Mouse (Mus musculus): Measurements from ENCODE around the gene Htr1a.

Htr1a gene

GRCm38 (mm10) chr13:105443339-105443738 is at the start of gene Htr1a:
Htr1a (plus strand) TSS chr13:105443639.
- peak in 1 of 2 experiments; percentile 21 for DNase-seq (ENCODE audit: low spot score in 2 of 2)

GRCm38 (mm10) chr13:105411535-105412326 is 31.7 kb upstream of the Htr1a start:
- peak; percentile 86 to 92 for DNase-seq (ENCODE audit: low spot score in 2 of 2)

DNA sequence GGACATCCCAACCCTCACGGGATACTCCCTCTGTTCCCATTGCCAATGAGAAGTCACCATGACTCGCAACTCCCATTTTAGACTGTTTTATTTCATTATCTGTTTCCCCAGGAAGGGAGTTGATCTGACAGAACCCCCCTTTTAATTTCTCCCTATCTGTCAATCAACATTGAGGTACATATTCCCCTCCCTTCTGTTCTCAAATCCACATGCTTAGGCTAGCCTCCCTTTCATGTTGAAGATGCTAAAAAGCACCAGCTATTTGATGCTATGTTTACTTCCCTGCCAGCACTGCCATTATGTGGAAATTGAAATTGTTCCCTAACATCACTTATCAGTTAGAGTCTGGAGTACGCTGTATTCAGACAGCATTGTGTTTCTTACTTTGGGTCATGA is 31.1 kb upstream of the Htr1a start:
- no peak for DNase-seq (ENCODE audit: low spot score in 2 of 2)

DNA sequence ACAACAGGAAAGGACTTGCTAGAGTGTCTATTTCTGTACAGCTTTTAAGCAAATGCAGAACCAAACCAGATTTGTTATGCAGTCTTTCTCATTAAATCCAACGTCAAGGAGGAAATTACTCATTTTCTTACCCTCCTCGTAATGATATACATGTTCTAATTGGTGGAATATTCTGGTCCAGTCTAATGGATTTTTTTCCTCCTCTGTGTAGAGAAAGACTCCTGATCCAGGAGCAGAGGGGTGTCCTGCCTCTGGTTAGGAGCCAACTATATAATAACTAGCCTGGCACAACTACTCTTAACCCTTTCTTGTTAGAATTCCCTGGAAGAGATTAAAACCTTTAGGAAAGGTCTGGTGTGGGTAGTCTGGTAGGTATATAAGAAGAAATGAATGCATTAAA is 10.3 kb upstream of the Htr1a start:
- no peak for DNase-seq (ENCODE audit: low spot score in 2 of 2)

GRCm38 (mm10) chr13:105433630-105434029 is 9.8 kb upstream of the Htr1a start:
- no peak for DNase-seq (ENCODE audit: low spot score in 2 of 2)

DNA sequence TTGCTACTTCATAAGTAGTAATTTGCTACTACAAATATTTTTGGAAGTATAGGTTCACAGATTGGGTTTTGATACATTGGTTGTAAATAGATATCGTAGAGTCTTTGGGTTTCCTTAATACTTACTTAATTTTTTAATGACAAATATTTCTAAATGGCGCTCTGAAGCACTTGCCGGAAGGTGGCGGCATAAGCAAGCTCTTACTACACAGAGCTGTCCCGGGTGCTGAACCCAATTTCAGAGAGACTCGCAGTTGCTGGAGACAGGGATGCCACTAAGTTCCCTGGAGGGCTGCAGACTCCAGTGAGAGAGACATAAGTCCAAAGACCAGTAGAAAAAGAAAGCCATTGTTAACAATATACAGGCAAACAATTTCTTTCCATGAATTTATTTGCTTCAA is 863 bp upstream of the Htr1a start:
- DNase-seq (ENCODE audit: low spot score in 2 of 2), result peak; percentile 67 to 80

DNA sequence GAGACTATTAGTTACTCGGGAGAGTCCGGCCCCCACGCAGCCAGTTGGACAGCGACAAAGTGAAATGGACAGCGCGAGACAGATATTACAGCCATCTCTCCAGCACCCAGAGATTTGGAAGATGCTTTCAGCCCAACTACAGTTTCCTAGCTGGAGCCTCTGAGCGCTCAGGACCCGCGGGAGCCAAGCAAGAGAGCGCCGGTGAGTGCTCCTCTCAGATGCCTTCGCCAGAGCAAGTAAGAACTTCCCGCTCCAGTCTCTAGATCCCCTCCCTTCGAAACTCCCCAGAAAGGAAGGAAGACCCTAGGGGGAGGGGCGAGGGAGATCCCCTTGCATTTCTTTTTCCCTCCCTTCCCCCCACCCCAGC is 415 bp downstream of the Htr1a start:
- peak in 1 of 2 experiments; percentile 37 for DNase-seq (ENCODE audit: low spot score in 2 of 2)

GRCm38 (mm10) chr13:105444238-105444894 is 927 bp downstream of the Htr1a start:
- peak; percentile 40 to 47 for DNase-seq (ENCODE audit: low spot score in 2 of 2)

GRCm38 (mm10) chr13:105444895-105445281 is 1.4 kb downstream of the Htr1a start:
- DNase-seq (ENCODE audit: low spot score in 2 of 2), result peak in 1 of 2 experiments; percentile 26

GRCm38 (mm10) chr13:105446239-105446638 is 2.8 kb downstream of the Htr1a start:
- no peak for DNase-seq (ENCODE audit: low spot score in 2 of 2)

DNA sequence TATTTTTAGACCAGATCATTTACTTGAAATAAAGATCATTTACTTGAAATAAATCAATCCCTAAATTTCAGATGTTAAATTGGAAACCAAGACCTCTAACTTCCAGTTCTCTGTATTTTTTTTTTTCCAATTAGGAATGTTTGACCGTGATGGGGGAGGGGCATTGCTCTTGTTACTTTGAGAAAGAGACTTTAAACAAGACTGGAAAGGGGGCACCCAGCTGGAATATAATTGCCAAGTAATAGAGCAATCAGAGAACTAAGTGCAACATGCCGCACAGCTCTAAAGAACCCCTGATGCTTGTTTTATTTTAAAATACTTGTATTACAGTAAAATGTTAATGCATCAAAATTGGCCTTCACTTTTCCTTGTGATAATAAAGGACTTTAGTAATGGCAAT is 4.3 kb downstream of the Htr1a start:
- DNase-seq (ENCODE audit: low spot score in 2 of 2), result no peak

- DNase-seq (ENCODE audit: low spot score in 2 of 2), result no peak
Measured at GRCm38 (mm10) chr13:105451536-105451935, 8.1 kb downstream of the Htr1a start.
